Mouse (Mus musculus): ENCODE results near the gene Rfx8.

GRCm38 (mm10) chr1:39637139-39637538 lies 83.7 kb downstream of the Rfx8 start:
- no peak for TF ChIP-seq CHD2 (IDR thresholded peaks at IDR 0.05; ENCODE audit: low read depth, low read length)
- no peak for TF ChIP-seq ZNF384 (IDR thresholded peaks at IDR 0.05; ENCODE audit: low read depth, low read length)
- TF ChIP-seq ZC3H11A (IDR thresholded peaks at IDR 0.05; ENCODE audit: borderline replicate concordance, low read depth, low read length), result no peak
- TF ChIP-seq MAFK (IDR thresholded peaks at IDR 0.05; ENCODE audit: insufficient read depth, low read depth, low read length), result no peak

Data from ES-E14 (cell line).